Mouse (Mus musculus): ENCODE results near the gene Ctdnep1. TPM values are rescaled to one million over a fixed set of nuclear protein-coding genes. Genes with fewer than 3 reads are reported as not detected.

The Ctdnep1 gene
- 88.4 and 139 TPM in 2 replicates for polyA plus RNA-seq (2012; rRNA removed)

DNA sequence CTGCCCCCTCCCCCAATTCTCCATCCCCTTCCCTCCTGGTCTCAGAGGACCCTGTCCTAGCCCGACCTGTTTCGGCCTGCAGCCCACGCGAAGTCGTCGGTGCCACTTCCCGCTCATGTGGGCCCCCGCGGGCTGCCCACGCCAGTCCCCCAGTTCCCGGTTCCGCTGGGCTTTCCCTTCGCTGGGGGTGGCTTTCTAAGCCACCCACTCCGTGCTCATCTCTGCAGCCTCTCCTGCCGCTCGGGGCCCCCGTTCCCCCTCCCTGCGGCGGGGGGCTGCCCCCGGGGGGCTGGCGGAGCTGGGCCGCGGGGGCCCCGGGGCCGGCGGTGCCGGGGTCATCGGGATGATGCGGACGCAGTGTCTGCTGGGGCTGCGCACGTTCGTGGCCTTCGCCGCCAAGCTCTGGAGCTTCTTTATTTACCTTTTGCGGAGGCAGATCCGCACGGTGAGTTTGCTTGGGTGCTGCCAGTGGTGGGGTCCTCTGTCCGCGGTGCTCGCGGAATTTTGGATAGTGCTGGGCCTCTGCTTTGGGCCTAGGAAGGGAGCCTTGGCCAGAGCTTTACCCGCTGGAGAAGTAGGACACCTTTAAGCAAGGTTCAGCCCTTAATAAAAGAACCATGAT lies at the start of gene Ctdnep1:
Ctdnep1 (plus strand) TSS at position 16 of the 622 bp plus-strand sequence.

DNA sequence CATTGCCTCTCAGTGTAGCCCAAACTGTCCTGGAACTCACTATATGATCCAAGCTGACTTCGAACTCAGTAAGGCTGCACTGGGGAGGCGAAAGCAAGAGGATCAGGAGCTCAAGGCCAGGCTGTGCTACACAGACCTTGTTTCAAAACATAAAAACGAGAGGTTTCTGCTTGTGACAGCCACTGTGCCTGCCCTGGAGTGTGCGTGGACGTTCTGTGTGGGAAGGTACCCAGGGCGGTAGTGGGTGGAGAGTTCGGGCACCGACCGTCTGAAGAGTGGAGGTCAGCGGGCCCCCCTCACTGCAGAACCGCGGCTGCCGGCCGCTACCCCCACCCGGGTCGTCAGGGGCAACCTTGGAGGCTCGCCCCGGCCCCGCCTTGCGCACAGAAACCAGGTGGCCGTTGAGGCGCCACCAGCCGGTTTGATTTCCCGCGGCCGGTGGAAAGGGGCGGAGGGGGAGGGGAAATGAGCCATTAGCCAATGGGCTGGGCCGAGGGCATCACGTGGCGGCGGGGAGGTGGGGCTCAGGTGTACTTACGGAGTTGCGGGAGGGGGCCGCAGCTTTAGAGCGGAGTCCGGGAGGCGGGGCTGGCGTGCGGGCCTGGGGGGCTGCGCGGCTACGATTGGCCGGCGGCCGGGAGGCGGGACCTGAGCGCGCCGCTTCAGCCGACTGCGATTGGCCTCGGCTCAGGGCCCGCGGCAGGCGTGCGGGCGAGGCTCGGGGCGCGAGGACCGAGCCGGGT lies 45.6 kb upstream of the Ctdnep1 start, which contains the start of gene Ybx2:
Ybx2 (plus strand) TSS at position 660 of the 743 bp plus-strand sequence.

DNA sequence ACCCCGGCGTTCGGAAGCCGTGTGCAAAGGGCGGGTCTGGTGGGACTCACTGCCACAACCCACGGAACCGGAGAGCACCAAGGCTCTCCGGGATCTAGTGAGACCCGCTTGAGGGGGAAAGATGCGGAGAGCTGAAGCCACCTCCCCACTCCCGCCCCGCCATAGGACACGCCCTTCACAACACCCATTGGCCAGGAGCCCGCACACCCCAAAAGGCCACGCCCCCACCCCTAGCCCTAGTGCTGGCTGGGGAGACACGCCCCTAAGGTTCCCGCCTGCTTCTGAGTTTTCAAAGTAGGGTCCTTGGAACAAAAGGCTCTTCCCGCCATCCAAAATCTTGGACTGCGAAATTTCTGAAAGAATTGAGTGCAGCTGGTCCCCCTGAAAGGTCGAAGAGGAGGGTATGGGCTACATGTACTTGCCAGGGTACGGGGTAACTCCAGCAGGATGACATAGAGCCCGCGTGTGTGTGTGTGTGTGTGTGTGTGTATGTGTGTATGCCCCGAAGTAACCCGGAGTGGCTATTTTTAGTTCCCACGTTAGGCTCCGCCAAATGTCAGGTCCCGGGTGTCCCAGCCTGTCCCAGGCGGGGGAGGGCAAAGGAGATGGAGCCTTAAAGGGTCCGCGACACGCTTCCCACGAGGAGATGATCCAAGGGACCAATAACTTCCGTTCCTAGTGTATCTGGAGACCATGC lies 32.7 kb upstream of the Ctdnep1 start, which contains the start of gene Slc2a4:
Slc2a4 (minus strand) TSS at position 123 of the 697 bp plus-strand sequence.

DNA sequence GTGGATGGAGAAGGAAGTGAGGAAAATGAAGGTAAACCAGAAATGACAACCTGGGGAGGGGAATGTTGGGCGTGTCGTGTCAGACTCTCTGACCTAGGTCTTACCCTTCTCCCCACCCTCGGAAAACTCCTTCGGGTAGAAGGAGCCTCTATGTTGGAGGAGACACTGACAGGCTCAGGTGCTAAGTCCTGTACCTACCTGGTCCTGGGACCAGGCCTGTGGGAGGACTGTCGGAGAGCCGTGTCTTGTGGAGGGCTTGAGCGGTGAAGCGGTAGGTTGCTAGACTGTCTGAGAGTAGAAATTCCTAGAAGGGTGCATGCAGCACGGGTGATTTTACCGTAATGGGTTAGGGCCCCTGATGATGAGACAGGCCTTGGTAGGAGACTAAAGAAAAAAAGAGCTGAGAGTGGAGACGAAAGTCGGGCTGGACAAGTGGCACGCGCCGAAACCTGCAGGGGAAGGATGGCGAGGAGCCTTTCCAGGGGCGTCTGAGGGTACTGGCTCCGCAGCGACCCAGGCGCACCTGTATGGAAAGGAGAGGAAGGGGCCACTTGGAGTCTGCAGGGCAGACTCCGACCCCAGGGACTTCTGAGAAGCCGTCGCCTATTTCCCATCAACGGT lies 16.2 kb upstream of the Ctdnep1 start, which contains the start of gene Cldn7:
Cldn7 (plus strand) TSS at position 130 of the 621 bp plus-strand sequence.

DNA sequence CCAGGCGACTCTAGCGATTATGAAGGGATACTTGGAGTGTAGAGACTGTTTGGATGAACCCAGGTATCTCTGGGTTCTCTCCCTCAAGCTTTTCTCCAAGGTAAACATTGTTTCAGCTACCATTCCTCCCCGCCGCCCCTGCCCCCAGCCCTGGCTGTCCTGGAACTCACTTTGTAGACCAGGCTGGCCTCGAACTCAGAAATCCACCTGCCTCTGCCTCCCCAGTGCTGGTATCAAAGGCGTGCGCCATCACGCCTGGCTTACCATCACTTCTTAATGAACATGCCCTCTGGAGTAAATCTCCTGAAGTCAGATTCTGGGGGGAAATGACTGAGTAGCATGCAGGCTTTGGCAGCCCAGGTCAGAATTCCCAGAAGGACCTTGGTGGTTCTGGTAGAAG lies 1.3 kb downstream of the Ctdnep1 start, which contains the start of gene Elp5:
Elp5 (minus strand) TSS at position 293 of the 400 bp plus-strand sequence.

DNA sequence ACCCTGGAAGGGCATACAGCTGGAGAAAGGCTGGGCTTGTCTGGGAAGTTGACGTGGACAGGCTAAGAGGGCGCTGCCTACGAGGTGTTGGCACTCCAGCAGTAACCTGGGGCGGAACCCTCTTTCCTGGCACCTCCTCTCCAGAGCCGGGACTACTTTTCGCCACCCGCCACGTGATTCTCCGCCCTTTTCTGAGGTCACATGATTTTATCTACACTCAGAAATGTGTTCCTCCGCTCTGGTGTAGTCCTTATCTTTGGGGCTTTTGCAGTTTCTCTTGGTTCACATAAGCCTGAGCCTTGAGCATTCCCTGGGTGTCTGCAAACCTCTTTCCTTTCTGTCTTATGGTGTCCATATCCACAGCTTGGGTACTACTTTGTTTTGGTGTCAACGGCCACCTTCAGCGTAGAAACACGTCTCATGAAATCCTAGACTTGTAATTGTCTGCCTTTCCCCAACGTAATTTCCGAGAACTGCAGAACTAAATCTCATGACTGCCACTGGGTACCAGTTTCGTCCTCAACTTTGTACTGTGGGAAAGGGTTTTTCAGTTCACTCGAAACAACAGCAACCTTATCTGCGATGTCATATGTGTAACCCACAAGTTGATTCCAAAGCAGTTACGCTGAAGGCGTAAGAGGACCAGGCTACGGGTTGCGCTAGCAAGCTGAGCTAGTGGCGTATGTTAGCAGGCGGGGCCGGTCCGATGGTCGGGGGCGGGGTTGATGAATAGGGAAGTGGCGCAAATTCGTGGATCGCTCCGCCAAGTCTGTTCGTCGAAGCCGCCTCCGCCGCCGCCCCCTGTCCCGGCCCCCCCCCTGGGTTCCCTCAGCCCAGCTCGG lies 10.1 kb downstream of the Ctdnep1 start, which contains the start of gene Gabarap:
Gabarap (plus strand) TSS at position 294 of the 842 bp plus-strand sequence.

DNA sequence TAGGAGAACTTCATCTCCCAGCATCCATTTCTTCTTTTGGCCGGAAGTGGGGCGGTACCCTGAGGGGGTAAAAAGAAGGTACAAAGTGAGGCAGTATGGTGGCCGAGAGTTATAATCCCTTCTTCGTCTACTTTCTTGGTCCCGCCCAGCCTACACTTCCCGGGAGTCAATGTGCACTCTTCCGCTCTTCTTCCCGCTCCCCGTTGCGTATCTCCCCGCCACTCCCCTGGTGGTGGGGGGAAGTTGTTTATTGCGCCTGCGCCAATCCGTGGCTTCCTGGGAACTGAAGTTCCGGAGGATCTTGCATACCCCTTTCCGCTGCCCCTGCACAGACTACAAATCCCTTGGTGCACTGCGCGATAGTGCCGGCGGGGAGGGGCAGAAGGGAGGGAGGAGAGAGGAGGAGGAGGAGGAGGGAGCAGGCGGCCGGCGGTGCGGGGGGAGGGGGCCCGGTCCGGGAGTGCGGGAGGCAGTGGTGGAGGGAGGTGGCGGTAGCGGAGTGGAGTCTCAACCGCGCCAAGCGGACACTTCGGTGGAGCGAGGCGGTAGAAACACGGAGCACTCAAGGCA lies 14.5 kb downstream of the Ctdnep1 start, which contains the start of gene Phf23:
Phf23 (plus strand) TSS at position 387 of the 570 bp plus-strand sequence.

DNA sequence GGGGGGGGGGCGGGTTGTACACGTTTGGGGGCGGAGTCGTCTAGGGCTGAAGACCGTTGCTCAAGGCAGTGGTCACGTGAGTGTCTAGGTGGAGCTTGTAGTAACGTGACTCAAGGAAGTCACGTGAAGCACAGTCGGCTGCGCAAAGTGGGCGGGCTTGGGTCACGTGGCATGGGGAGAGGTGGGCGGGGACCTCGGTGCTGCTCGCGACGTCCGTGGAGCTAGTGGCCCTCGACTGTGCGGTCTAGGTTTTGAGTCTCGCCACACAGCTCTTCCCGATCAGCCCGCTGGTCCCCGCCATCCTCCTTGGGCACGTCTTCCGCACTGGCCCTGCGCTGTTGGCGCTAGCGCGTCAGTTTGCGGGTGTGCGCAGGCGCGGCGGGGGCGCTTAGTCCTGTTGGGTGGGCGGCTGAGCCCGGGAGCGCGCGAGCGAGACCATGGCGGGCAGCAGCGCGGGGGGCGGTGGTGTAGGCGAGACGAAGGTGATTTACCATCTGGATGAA lies 19.5 kb downstream of the Ctdnep1 start, which contains the start of gene Dvl2:
Dvl2 (plus strand) TSS at position 200 of the 503 bp plus-strand sequence.

DNA sequence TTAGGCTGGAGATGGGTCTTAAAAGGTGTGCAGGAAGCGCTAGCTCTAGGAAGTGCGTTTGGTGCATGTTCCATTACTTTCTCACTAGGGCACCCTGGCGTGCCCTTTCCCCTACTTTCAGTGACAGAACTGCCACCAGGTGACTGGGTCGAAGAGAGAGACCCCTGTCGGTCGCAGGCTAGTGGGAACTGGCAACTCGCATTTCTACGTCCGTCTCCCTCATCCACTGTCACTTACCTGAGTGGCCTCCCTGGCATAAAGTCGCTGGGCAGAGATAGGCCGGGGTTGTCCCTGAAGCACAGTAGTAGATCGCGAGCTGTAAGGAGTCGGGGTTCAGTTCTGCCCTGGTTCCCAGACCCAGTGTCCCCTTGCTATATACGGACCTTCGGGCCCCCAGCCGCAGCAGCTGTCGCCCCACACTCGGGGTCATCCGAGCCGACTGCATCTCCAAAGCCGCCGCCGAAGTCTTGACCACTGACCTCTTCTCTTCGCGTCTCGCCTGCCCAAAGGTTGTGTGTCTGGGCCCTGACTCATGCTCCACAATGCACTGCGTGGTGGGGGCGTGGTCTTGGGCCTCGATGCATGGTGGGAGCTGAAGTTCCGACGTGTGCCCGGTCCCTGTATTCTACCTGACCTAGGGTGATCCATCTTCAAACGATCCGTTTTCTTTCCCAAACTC lies 34.1 kb downstream of the Ctdnep1 start, which contains the start of gene Acadvl:
Acadvl (minus strand) TSS at position 532 of the 679 bp plus-strand sequence.

DNA sequence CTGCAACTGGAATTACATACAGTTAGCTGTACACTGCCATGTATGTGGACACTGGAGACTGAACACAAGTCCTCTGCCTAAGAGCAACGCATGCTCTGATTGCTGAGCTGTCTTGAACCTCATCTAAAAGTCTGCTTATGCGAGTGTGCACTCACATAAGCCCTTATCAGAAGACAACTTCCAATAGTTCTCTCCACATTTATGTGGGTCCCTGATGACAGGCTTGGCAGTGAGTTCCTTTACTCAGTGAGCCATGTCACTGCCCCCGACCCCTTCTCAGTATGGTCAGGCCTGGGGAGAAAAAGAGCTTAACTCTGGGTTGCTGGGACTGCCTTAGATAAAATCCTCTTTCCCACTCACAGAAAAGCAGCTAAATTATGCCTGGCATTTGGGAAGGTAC lies 35.7 kb downstream of the Ctdnep1 start, which contains the start of gene Dlg4:
Dlg4 (plus strand) TSS at position 274 of the 400 bp plus-strand sequence.

Other genes with a start within 250 kb of the Ctdnep1 start
- gene Polr2a, start 222.5 kb upstream of the Ctdnep1 start, polyA plus RNA-seq (2012; rRNA removed) = 48.6 and 79.6 TPM in 2 replicates
- 0.16 and 0.30 TPM in 2 replicates for gene Slc35g3, start 219.2 kb upstream of the Ctdnep1 start, polyA plus RNA-seq (2012; rRNA removed)
- 4.7 and 5.0 TPM in 2 replicates for gene Zbtb4, start 215.2 kb upstream of the Ctdnep1 start, polyA plus RNA-seq (2012; rRNA removed)
- gene Chrnb1, start 185.2 kb upstream of the Ctdnep1 start, polyA plus RNA-seq (2012; rRNA removed) = 1.7 and 15.7 TPM in 2 replicates
- 4.7 and 7.5 TPM in 2 replicates for gene Fgf11, start 179.3 kb upstream of the Ctdnep1 start, polyA plus RNA-seq (2012; rRNA removed)
- gene Tmem102, start 175.5 kb upstream of the Ctdnep1 start, polyA plus RNA-seq (2012; rRNA removed) = 0.19 and 0.27 TPM in 2 replicates
- not detected in 2 replicates for gene Gm39566, start 165.9 kb upstream of the Ctdnep1 start, polyA plus RNA-seq (2012; rRNA removed)
- gene Spem2, start 162.7 kb upstream of the Ctdnep1 start, polyA plus RNA-seq (2012; rRNA removed) = not detected in 2 replicates
- 0.80 and 0.86 TPM in 2 replicates for gene Spem1, start 159.0 kb upstream of the Ctdnep1 start, polyA plus RNA-seq (2012; rRNA removed)
- gene Nlgn2, start 143.4 kb upstream of the Ctdnep1 start, polyA plus RNA-seq (2012; rRNA removed) = 70.3 and 84.9 TPM in 2 replicates
- gene Tmem256, start 142.6 kb upstream of the Ctdnep1 start, polyA plus RNA-seq (2012; rRNA removed) = 137 and 187 TPM in 2 replicates
- 60.2 and 99.9 TPM in 2 replicates for gene Plscr3, start 134.8 kb upstream of the Ctdnep1 start, polyA plus RNA-seq (2012; rRNA removed)
- 0.25 and 0.65 TPM in 2 replicates for gene Tnk1, start 122.4 kb upstream of the Ctdnep1 start, polyA plus RNA-seq (2012; rRNA removed)
- gene Tmem95, start 103.1 kb upstream of the Ctdnep1 start, polyA plus RNA-seq (2012; rRNA removed) = not detected in 2 replicates
- 2.3 and 2.9 TPM in 2 replicates for gene Kctd11, start 99.8 kb upstream of the Ctdnep1 start, polyA plus RNA-seq (2012; rRNA removed)
- 2.0 and 2.4 TPM in 2 replicates for gene Acap1, start 85.6 kb upstream of the Ctdnep1 start, polyA plus RNA-seq (2012; rRNA removed)
- gene 2810408A11Rik, start 80.2 kb upstream of the Ctdnep1 start, polyA plus RNA-seq (2012; rRNA removed) = 10.4 and 14.1 TPM in 2 replicates
- 86.7 and 121 TPM in 2 replicates for gene Neurl4, start 80.1 kb upstream of the Ctdnep1 start, polyA plus RNA-seq (2012; rRNA removed)
- gene Gps2, start 67.3 kb upstream of the Ctdnep1 start, polyA plus RNA-seq (2012; rRNA removed) = 71.0 and 88.1 TPM in 2 replicates
- 1,164 and 1,181 TPM in 2 replicates for gene Eif5a, start 59.2 kb upstream of the Ctdnep1 start, polyA plus RNA-seq (2012; rRNA removed)
- gene Ybx2, start 45.4 kb upstream of the Ctdnep1 start, polyA plus RNA-seq (2012; rRNA removed) = 23.1 and 36.5 TPM in 2 replicates
- 10.3 and 24.4 TPM in 2 replicates for gene Slc2a4, start 33.0 kb upstream of the Ctdnep1 start, polyA plus RNA-seq (2012; rRNA removed)
- gene Cldn7, start 16.4 kb upstream of the Ctdnep1 start, polyA plus RNA-seq (2012; rRNA removed) = 2.3 and 5.7 TPM in 2 replicates
- gene Elp5, start 1.4 kb downstream of the Ctdnep1 start, polyA plus RNA-seq (2012; rRNA removed) = 112 and 147 TPM in 2 replicates
- 303 and 380 TPM in 2 replicates for gene Gabarap, start 10.0 kb downstream of the Ctdnep1 start, polyA plus RNA-seq (2012; rRNA removed)
- 66.5 and 98.1 TPM in 2 replicates for gene Phf23, start 14.6 kb downstream of the Ctdnep1 start, polyA plus RNA-seq (2012; rRNA removed)
- 32.7 and 40.0 TPM in 2 replicates for gene Dvl2, start 19.4 kb downstream of the Ctdnep1 start, polyA plus RNA-seq (2012; rRNA removed)
- gene Acadvl, start 34.3 kb downstream of the Ctdnep1 start, polyA plus RNA-seq (2012; rRNA removed) = 32.6 and 38.6 TPM in 2 replicates
- gene Dlg4, start 35.8 kb downstream of the Ctdnep1 start, polyA plus RNA-seq (2012; rRNA removed) = 71.2 and 101 TPM in 2 replicates
- 1.4 TPM in 2 replicates for gene Asgr1, start 72.9 kb downstream of the Ctdnep1 start, polyA plus RNA-seq (2012; rRNA removed)
- gene Asgr2, start 111.5 kb downstream of the Ctdnep1 start, polyA plus RNA-seq (2012; rRNA removed) = 0.49 and 0.56 TPM in 2 replicates
- gene Mgl2, start 149.2 kb downstream of the Ctdnep1 start, polyA plus RNA-seq (2012; rRNA removed) = 0.19 and 0.31 TPM in 2 replicates
- gene Clec10a, start 175.0 kb downstream of the Ctdnep1 start, polyA plus RNA-seq (2012; rRNA removed) = 0.40 and 2.1 TPM in 2 replicates
- gene Slc16a11, start 231.6 kb downstream of the Ctdnep1 start, polyA plus RNA-seq (2012; rRNA removed) = 0.35 and 0.47 TPM in 2 replicates
- gene Slc16a13, start 239.9 kb downstream of the Ctdnep1 start, polyA plus RNA-seq (2012; rRNA removed) = 11.0 and 43.0 TPM in 2 replicates
- gene Bcl6b, start 248.6 kb downstream of the Ctdnep1 start, polyA plus RNA-seq (2012; rRNA removed) = 5.3 and 7.2 TPM in 2 replicates

Measured in central nervous system, embryonic 11.5 days (tissue).